Mouse (Mus musculus) liver, embryonic 16.5 days (tissue): ENCODE measurements around the gene Htr6. TPM values are rescaled to one million over a fixed set of nuclear protein-coding genes. Genes with fewer than 3 reads are reported as not detected.
A peak's percentile ranks its signal among the peaks of the same experiment; 100 is the strongest.

ENCODE experiments used
- ATAC-seq: fragments of 200-750 bp; cut with Nextera tagmentation; 2 replicates; pipeline ENCODE4 v1.8.0; 2017; ENCODE audit warnings: low read depth, mild to moderate bottlenecking, moderate number of reproducible peaks, moderate library complexity
- H3K27ac ChIP-seq: fragments of 300-500 bp; sonication (generic); 2 replicates; pipeline ENCODE4 v1.5.1; 2014; ENCODE audit warnings: mild to moderate bottlenecking, low read length
- H3K27me3 ChIP-seq: fragments of 300-500 bp; sonication (generic); 2 replicates; pipeline ENCODE4 v1.6.1; 2014; ENCODE audit warnings: low read depth, low read length, mixed read lengths; ENCODE audit not compliant: control insufficient read depth, insufficient read depth
- H3K36me3 ChIP-seq: fragments of 300-500 bp; sonication (generic); 2 replicates; pipeline ENCODE4 v1.6.1; 2014; ENCODE audit warnings: mild to moderate bottlenecking; ENCODE audit not compliant: control insufficient read depth, insufficient read depth
- H3K4me1 ChIP-seq: fragments of 300-500 bp; sonication (generic); 2 replicates; pipeline ENCODE4 v1.6.1; 2014; ENCODE audit warnings: low read depth, low read length, mixed read lengths; ENCODE audit not compliant: control insufficient read depth
- H3K4me2 ChIP-seq: fragments of 300-500 bp; sonication (generic); 2 replicates; pipeline ENCODE4 v1.6.1; 2014; ENCODE audit warnings: low read depth, low read length, mixed read lengths
- H3K4me3 ChIP-seq: fragments of 300-500 bp; sonication (generic); 2 replicates; pipeline ENCODE4 v1.5.1; 2014; ENCODE audit warnings: low read depth, mild to moderate bottlenecking, low read length
- H3K9ac ChIP-seq: fragments of 300-500 bp; sonication (generic); 2 replicates; pipeline ENCODE4 v1.6.1; 2014; ENCODE audit warnings: low read depth, low read length
- H3K9me3 ChIP-seq: fragments of 300-500 bp; sonication (generic); replicated peaks from 2 replicates; pipeline ENCODE4 v1.6.1; 2016; ENCODE audit warnings: low read length; ENCODE audit not compliant: control insufficient read depth
- WGBS: fragments of 180-500 bp; shearing (Covaris S2); extraction: QIAGEN DNeasy Blood & Tissue Kit; methylation state at CpG from one replicate; pipeline ENCODE4 v1.1.7; 2014; ENCODE audit not compliant: insufficient replicate concordance; 5-methylcytosine and 5-hydroxymethylcytosine counted together
- polyA plus RNA-seq: library from polyadenylated mRNA; unstranded; fragments of >200 nt; fragmentation: Nextera tagmentation; extraction: Ambion mirVana; gene quantifications from 2 replicates; pipeline ENCODE4 v1.2.1, GENCODE M21; 2015

Gene Htr6
- polyA plus RNA-seq, 1 experiment from 2014 or later: not detected

DNA sequence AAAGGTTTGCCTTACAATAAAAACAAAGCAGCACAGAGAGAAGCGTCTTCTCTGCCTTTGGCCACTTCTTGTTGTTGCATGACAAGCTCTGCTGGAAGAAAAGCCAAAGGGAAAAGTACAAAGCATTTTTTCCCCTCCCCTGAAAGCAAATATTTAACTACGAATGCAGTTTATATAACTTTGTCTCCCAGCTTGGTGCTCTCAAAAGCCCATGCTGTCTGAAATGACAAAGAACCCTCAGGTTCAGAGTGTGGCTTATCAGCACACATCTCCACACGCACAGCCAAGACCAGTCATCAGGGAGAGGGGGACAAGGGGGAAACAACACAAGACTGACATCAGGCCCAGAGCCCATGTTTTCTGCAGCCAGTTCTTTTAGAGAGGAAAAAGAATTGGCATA lies 36.1 kb upstream of the Htr6 start:
- Histone ChIP-seq H3K9me3 (no peaks in the 10 kb centered on the region), H3K9ac (no peak overlapping the region), H3K4me1 (peaks cover 23% of the 10 kb centered on the region), H3K4me3 (no peak overlapping the region), H3K4me2 (peak overlapping the region; percentile 30; the same call in 1 of the 2 replicates), H3K27ac (peak overlapping the region; percentile 60; the same call in 1 of the 2 replicates), H3K36me3 (no peaks in the 10 kb centered on the region), H3K27me3 (no peaks in the 10 kb centered on the region)
- WGBS: 40% methylated on average over 3 of the region's 3 CpGs
- ATAC-seq: no peak

- 26% methylated on average over 3 of the region's 3 CpGs for WGBS
- Histone ChIP-seq H3K27ac (peak overlapping the region; percentile 60; the same call in 1 of the 2 replicates), H3K27me3 (no peaks in the 10 kb centered on the region), H3K4me1 (peaks cover 20% of the 10 kb centered on the region), H3K9ac (no peak overlapping the region), H3K9me3 (no peaks in the 10 kb centered on the region), H3K36me3 (no peaks in the 10 kb centered on the region), H3K4me3 (no peak overlapping the region), H3K4me2 (peak overlapping the region; percentile 30)
- no peak for ATAC-seq
These were observed 35.5 kb upstream of the Htr6 start for GRCm38 (mm10) chr4:139110858-139111257.

DNA sequence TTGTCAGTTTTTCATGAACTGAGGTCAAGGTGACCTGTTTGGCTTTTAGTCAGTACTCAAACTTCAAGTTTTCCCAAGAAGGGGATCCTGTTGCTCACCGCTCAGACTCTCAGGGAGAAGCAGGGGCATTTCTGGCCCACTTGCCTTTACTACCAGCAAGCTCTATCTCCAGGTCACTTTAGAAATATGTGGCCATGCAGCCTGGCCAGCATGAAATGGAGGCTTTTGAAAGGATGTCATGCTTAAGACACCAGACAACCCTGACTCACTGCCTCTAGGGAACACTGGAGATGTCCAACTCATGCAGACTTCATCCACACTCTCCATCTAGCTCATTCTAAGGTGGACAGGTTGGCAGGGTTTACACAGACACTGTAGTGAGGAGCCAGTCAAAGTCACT lies 30.1 kb upstream of the Htr6 start:
- no peak for ATAC-seq
- no peak overlapping the region for H3K9ac ChIP-seq
- peaks cover under 1% of the 10 kb centered on the region for H3K4me1 ChIP-seq
- H3K27me3 ChIP-seq: no peaks in the 10 kb centered on the region
- no peak overlapping the region for H3K4me2 ChIP-seq
- no peak overlapping the region for H3K27ac ChIP-seq
- H3K4me3 ChIP-seq: no peak overlapping the region
- H3K9me3 ChIP-seq: no peaks in the 10 kb centered on the region
- peaks cover 3% of the 10 kb centered on the region; the same call in 1 of the 2 replicates for H3K36me3 ChIP-seq
- 93% methylated on average over 1 of the region's 1 CpGs for WGBS

- ATAC-seq: no peak
- H3K4me2 ChIP-seq: no peak overlapping the region
- H3K9ac ChIP-seq: no peak overlapping the region
- H3K27ac ChIP-seq: no peak overlapping the region
- peaks cover 3% of the 10 kb centered on the region; the same call in 1 of the 2 replicates for H3K36me3 ChIP-seq
- no peaks in the 10 kb centered on the region for H3K27me3 ChIP-seq
- H3K4me3 ChIP-seq: no peak overlapping the region
- WGBS: 76% methylated on average over 6 of the region's 6 CpGs
- no peaks in the 10 kb centered on the region for H3K4me1 ChIP-seq
- no peaks in the 10 kb centered on the region for H3K9me3 ChIP-seq
These were observed 26.2 kb upstream of the Htr6 start for GRCm38 (mm10) chr4:139101546-139101945.

DNA sequence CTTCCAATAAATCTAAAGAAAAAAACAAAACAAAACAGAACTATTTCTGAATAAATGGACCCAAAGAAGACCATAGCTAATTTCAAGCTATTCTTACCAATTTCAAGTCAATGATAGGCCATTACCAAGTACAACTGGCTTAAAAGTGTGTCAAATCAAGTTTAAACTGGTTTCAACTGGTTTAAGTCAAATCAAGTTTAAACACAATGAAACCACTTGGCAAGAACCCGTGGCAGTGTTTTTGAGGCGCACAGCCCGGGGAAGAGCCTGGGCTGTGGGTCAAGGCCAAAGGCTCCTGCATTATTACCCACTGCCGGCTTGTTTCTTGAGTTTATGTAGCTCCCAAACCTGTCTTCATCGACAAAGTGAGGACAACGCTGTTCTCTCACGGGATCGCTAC lies 25.0 kb upstream of the Htr6 start:
- Histone ChIP-seq H3K4me3 (no peak overlapping the region), H3K9ac (no peak overlapping the region), H3K27ac (no peak overlapping the region), H3K4me1 (no peaks in the 10 kb centered on the region), H3K9me3 (no peaks in the 10 kb centered on the region), H3K27me3 (no peaks in the 10 kb centered on the region), H3K4me2 (no peak overlapping the region), H3K36me3 (peaks cover 3% of the 10 kb centered on the region; the same call in 1 of the 2 replicates)
- WGBS: 85% methylated on average over 8 of the region's 8 CpGs
- ATAC-seq: no peak

DNA sequence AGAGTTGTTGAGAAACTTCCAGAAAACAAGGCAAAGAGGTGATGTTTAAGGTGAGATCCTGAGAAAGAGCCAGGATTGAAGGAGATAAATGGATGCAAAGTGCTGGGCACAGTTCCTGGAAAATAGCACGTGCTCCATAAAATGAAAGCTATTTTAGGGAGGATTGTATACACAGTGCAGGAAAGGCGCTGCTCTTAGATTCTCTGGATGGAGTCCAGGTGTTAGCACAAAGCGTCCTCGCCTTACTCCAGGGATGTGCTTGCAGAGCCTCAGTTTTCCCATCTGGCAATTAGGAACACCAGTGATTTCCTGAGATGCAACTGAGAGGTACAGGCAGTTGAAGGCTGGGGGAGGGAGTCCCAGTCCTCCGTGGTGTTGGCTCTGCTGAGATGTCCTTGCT lies 20.8 kb upstream of the Htr6 start:
- WGBS: 58% methylated on average over 5 of the region's 5 CpGs
- Histone ChIP-seq H3K27ac (no peak overlapping the region), H3K9ac (no peak overlapping the region), H3K4me2 (no peak overlapping the region), H3K9me3 (no peaks in the 10 kb centered on the region), H3K4me1 (no peaks in the 10 kb centered on the region), H3K36me3 (no peaks in the 10 kb centered on the region), H3K27me3 (peaks cover 34% of the 10 kb centered on the region), H3K4me3 (no peak overlapping the region)
- ATAC-seq: no peak

- H3K36me3 ChIP-seq: no peaks in the 10 kb centered on the region
- no peak overlapping the region for H3K27ac ChIP-seq
- WGBS: 38% methylated on average over 1 of the region's 1 CpGs
- H3K9me3 ChIP-seq: no peaks in the 10 kb centered on the region
- no peak overlapping the region for H3K4me2 ChIP-seq
- H3K27me3 ChIP-seq: peaks cover 42% of the 10 kb centered on the region
- H3K4me3 ChIP-seq: no peak overlapping the region
- ATAC-seq: no peak
- no peaks in the 10 kb centered on the region for H3K4me1 ChIP-seq
- H3K9ac ChIP-seq: no peak overlapping the region
These were observed 20.0 kb upstream of the Htr6 start for GRCm38 (mm10) chr4:139095406-139095805.

GRCm38 (mm10) chr4:139093196-139093530 lies 17.8 kb upstream of the Htr6 start:
- WGBS: 36% methylated on average over 13 of the region's 13 CpGs
- Histone ChIP-seq H3K36me3 (no peaks in the 10 kb centered on the region), H3K9ac (no peak overlapping the region), H3K4me2 (peak overlapping the region; percentile 69), H3K4me1 (no peaks in the 10 kb centered on the region), H3K27me3 (peaks cover 51% of the 10 kb centered on the region), H3K9me3 (no peaks in the 10 kb centered on the region), H3K27ac (no peak overlapping the region), H3K4me3 (peak overlapping the region; percentile 55)
- ATAC-seq: no peak

DNA sequence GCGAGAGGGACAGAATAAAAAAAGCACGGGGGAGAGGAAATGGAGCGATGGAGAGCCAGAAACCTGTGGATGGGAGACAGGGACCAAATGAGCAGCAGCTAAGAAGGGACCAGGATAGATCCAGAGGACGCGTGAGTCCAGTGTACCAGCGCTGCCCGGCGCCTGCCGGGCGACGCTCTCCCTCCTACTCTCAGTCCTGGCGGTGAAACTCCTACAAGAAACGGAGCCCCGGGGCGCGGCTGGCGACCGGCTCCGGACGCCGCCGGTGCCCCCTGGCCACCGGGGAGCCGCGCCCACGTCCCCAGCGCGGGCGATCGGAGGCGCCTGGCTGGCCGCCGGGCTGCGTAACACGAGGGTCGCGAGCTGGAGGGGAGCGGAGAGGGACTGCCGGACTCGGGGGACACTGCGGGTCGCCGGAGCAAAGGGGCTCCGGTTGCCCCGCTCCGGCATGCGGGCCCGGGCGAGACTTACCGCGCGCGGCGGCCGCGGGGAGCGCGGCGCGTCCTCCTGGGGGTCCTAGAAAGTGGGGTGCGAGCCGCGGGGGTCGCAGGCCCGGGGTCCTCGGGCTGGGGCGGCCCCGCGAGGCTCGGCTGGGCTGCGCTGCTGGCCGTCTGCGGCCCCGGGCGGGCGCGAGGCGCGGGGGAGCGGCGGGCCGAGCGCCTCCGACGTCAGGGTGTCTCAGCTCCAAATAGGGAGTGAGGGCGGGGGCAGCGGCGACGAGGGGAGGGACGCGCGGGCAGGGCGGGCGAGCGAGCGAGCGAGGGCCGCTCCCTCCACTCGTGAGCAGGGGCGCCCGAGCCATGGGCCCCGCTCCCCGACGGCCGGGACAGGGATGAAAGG lies 17.2 kb upstream of the Htr6 start, which contains the start of gene Nbl1:
TSS of gene Nbl1 (minus strand) at position 638 of the 840 bp plus-strand sequence.
- no peak for ATAC-seq
- peaks cover 51% of the 10 kb centered on the region for H3K27me3 ChIP-seq

More for the DNA sequence above, 17.2 kb upstream of the Htr6 start, which contains the start of gene Nbl1:
- H3K4me1 ChIP-seq: no peaks in the 10 kb centered on the region
- 2% methylated on average over 94 of the region's 105 CpGs for WGBS
- H3K36me3 ChIP-seq: no peaks in the 10 kb centered on the region
- H3K27ac ChIP-seq: no peak within 1 kb of the TSS
- H3K4me2 ChIP-seq: peak within 1 kb of the TSS; percentile 69
- H3K9ac ChIP-seq: peak within 1 kb of the TSS; percentile 41
- H3K9me3 ChIP-seq: no peaks in the 10 kb centered on the region
- peak within 1 kb of the TSS; percentile 55 for H3K4me3 ChIP-seq
